In genomic region chr1:156931106-156931870, GRCm38 (mm10) we compare ENCODE assay signal across 11 mouse cellular contexts. TPM values are rescaled to one million over a fixed set of nuclear protein-coding genes. Genes with fewer than 3 reads are reported as not detected.
DNase-seq lines count a peak whose midpoint lies in the region; ATAC-seq lines count a peak whose summit lies in the region.
"Had no signal": no experiment of that assay in that cellular context is flagged by ENCODE, and none has a peak within 500 bp of the region (broad histone marks: within the 10 kb centered on the region; RNA-seq: fewer than 3 reads in every experiment).

No protein-coding gene starts in this region.

- 71% methylated on average over 10 of the region's 10 CpGs for WGBS in midbrain, embryonic 11.5 days
- WGBS in midbrain, embryonic 14.5 days: 68% methylated on average over 10 of the region's 10 CpGs
- 57% methylated on average over 10 of the region's 10 CpGs for WGBS in hindbrain, embryonic 16.5 days
- 64% methylated on average over 10 of the region's 10 CpGs for WGBS in kidney, embryonic 16.5 days

- H3K9ac ChIP-seq in midbrain, embryonic 11.5 days (ENCODE audit: low read length): no peak overlapping the region
- no peak overlapping the region for H3K9ac ChIP-seq in midbrain, embryonic 14.5 days (replicated peaks; ENCODE audit: low read length)
- H3K9ac ChIP-seq in hindbrain, embryonic 16.5 days (ENCODE audit: low read depth, low read length): no peak overlapping the region
- no peak overlapping the region for H3K9ac ChIP-seq in kidney, embryonic 16.5 days (replicated peaks; ENCODE audit: low read length)

- no peaks in the 10 kb centered on the region for H3K9me3 ChIP-seq in midbrain, embryonic 11.5 days (ENCODE audit: control insufficient read depth, low read length)
- no peaks in the 10 kb centered on the region for H3K9me3 ChIP-seq in midbrain, embryonic 14.5 days (ENCODE audit: control insufficient read depth, low read length)
- no peaks in the 10 kb centered on the region for H3K9me3 ChIP-seq in hindbrain, embryonic 16.5 days (ENCODE audit: control insufficient read depth, low read length)
- H3K9me3 ChIP-seq in kidney, embryonic 16.5 days (ENCODE audit: low read length): no peaks in the 10 kb centered on the region

- peak; percentile 60 for DNase-seq in gastrocnemius, postnatal 14 days
- DNase-seq in gastrocnemius, adult 8-10 months (ENCODE audit: low spot score in 2 of 2): no peak
- peak; percentile 64 for DNase-seq in midbrain, embryonic 11.5 days (ENCODE audit: low spot score, missing footprints)
- DNase-seq in midbrain, embryonic 14.5 days: no peak
- DNase-seq in skeletal muscle tissue, adult 2 months (ENCODE audit: low read depth, low spot score): peak; percentile 16
- no peak for DNase-seq in left cerebral cortex, adult 8-10 months (ENCODE audit: low spot score in 2 of 2)
- DNase-seq: cerebellum, adult 11-12 months had no signal

- no peak overlapping the region for H3K4me2 ChIP-seq in midbrain, embryonic 11.5 days
- H3K4me2 ChIP-seq in midbrain, embryonic 14.5 days (ENCODE audit: low read length): no peak overlapping the region
- no peak overlapping the region for H3K4me2 ChIP-seq in hindbrain, embryonic 16.5 days (ENCODE audit: low read length)
- H3K4me2 ChIP-seq in kidney, embryonic 16.5 days (replicated peaks; ENCODE audit: low read depth, low read length): no peak overlapping the region

- no peak overlapping the region for H3K4me3 ChIP-seq in midbrain, embryonic 11.5 days (ENCODE audit: low read depth, low read length)
- no peak overlapping the region for H3K4me3 ChIP-seq in midbrain, embryonic 14.5 days (replicated peaks; ENCODE audit: low read depth, low read length)
- H3K4me3 ChIP-seq in hindbrain, embryonic 16.5 days (ENCODE audit: low read length): no peak overlapping the region
- H3K4me3 ChIP-seq in kidney, embryonic 16.5 days (ENCODE audit: low read length): no peak overlapping the region
- H3K4me3 ChIP-seq: erythroblast, embryonic 14.5 days had no signal

- intact Hi-C loops in gastrocnemius, postnatal 14 days (cut with DNase I; ENCODE audit: low total_unique reads): no loop called here

- H3K36me3 ChIP-seq in midbrain, embryonic 11.5 days (ENCODE audit: control insufficient read depth, insufficient read depth, low read length): no peaks in the 10 kb centered on the region
- H3K36me3 ChIP-seq in midbrain, embryonic 14.5 days (ENCODE audit: control insufficient read depth, insufficient read depth, low read length): no peaks in the 10 kb centered on the region
- H3K36me3 ChIP-seq in hindbrain, embryonic 16.5 days (ENCODE audit: control insufficient read depth, insufficient read depth, low read length): no peaks in the 10 kb centered on the region
- H3K36me3 ChIP-seq in kidney, embryonic 16.5 days (ENCODE audit: insufficient read depth, low read length): no peaks in the 10 kb centered on the region

- no peak overlapping the region for H3K27ac ChIP-seq in midbrain, embryonic 11.5 days (ENCODE audit: low read depth, low read length)
- no peak overlapping the region for H3K27ac ChIP-seq in midbrain, embryonic 14.5 days (replicated peaks; ENCODE audit: low read depth, low read length)
- H3K27ac ChIP-seq in hindbrain, embryonic 16.5 days (ENCODE audit: low read depth, low read length): no peak overlapping the region
- H3K27ac ChIP-seq in kidney, embryonic 16.5 days (ENCODE audit: low read length): no peak overlapping the region
- H3K27ac ChIP-seq: stomach, postnatal 0 days had no signal

- H3K4me1 ChIP-seq in midbrain, embryonic 11.5 days (ENCODE audit: control insufficient read depth, insufficient read depth, low read length): peaks cover 3% of the 10 kb centered on the region; the same call in 1 of the 2 replicates
- 0 out of 2 replicates have a peak, but pooled peaks cover 10% of the 10 kb centered on the region for H3K4me1 ChIP-seq in midbrain, embryonic 14.5 days (ENCODE audit: control insufficient read depth, insufficient read depth, low read length)
- H3K4me1 ChIP-seq in hindbrain, embryonic 16.5 days (ENCODE audit: control insufficient read depth, insufficient read depth, low read depth, low read length): peaks cover 12% of the 10 kb centered on the region
- H3K4me1 ChIP-seq in kidney, embryonic 16.5 days (ENCODE audit: insufficient read depth, low read length): 0 out of 2 replicates have a peak, but pooled peaks cover 5% of the 10 kb centered on the region

- H3K27me3 ChIP-seq in midbrain, embryonic 11.5 days (ENCODE audit: control insufficient read depth, insufficient read depth, low read length): no peaks in the 10 kb centered on the region
- H3K27me3 ChIP-seq in midbrain, embryonic 14.5 days (ENCODE audit: control insufficient read depth, insufficient read depth, low read length): no peaks in the 10 kb centered on the region
- H3K27me3 ChIP-seq in hindbrain, embryonic 16.5 days (replicated peaks; ENCODE audit: control insufficient read depth, insufficient read depth, low read length): no peaks in the 10 kb centered on the region
- no peaks in the 10 kb centered on the region for H3K27me3 ChIP-seq in kidney, embryonic 16.5 days (ENCODE audit: insufficient read depth, low read length)

- ATAC-seq in midbrain, embryonic 11.5 days (ENCODE audit: low FRiP score): no peak
- no peak for ATAC-seq in midbrain, embryonic 14.5 days (ENCODE audit: low FRiP score, low TSS enrichment)
- peak; percentile 57 for ATAC-seq in hindbrain, embryonic 16.5 days
- no peak for ATAC-seq in kidney, embryonic 16.5 days (ENCODE audit: low FRiP score, low TSS enrichment)

RNA-seq across cellular contexts. Expression of gene Ralgps2, which starts 8.1 kb away (rescaled TPM):
- 1 to 10 TPM; 5.1 to 6.4 TPM for total RNA-seq in gastrocnemius, postnatal 14 days (2021)
- total RNA-seq in gastrocnemius, adult 8-10 months (2022): under 1 TPM; 0.44 to 0.94 (median 0.76) TPM
- polyA plus RNA-seq in midbrain, embryonic 11.5 days (2014; fragmentation: Nextera tagmentation; extraction: Ambion mirVana): 85.1 and 91.9 TPM in 2 replicates
- 122 and 132 TPM in 2 replicates for polyA plus RNA-seq in midbrain, embryonic 14.5 days (2014; fragmentation: Nextera tagmentation; extraction: Ambion mirVana)
- 74.7 and 75.9 TPM in 2 replicates for polyA plus RNA-seq in hindbrain, embryonic 16.5 days (2015; fragmentation: Nextera tagmentation; extraction: Ambion mirVana)
- total RNA-seq in left cerebral cortex, adult 8-10 months (2022): 10 to 100 TPM; 34.9 to 50.6 (median 44.1) TPM
- 59.0 and 59.3 TPM in 2 replicates for polyA plus RNA-seq in kidney, embryonic 16.5 days (2015; fragmentation: Nextera tagmentation; extraction: Ambion mirVana)

Comparison
In these comparisons a context has a peak if more than half of its experiments do, and no peak if none do; other contexts are left out.
1. DNase-seq: peak in gastrocnemius, postnatal 14 days (single experiment), midbrain, embryonic 11.5 days (single experiment) and skeletal muscle tissue, adult 2 months (single experiment); none in gastrocnemius, adult 8-10 months (0 of 2), midbrain, embryonic 14.5 days (single experiment) and left cerebral cortex, adult 8-10 months (0 of 2).